ENCODE assay signal across 8 mouse cellular contexts in genomic region chr7:126861429-126862130, GRCm38 (mm10). TPM values are rescaled to one million over a fixed set of nuclear protein-coding genes. Genes with fewer than 3 reads are reported as not detected.
DNase-seq lines count a peak whose midpoint lies in the region; ATAC-seq and TF ChIP-seq lines count a peak whose summit lies in the region.

Gene Hirip3 (plus strand): TSS chr7:126861972.

- H3K27me3 ChIP-seq in G1E (ENCODE audit: insufficient read depth, low read length): no peaks in the 10 kb centered on the region
- H3K27me3 ChIP-seq in forebrain, postnatal 0 days (ENCODE audit: insufficient read depth, low read length): no peaks in the 10 kb centered on the region
- no peaks in the 10 kb centered on the region for H3K27me3 ChIP-seq in lung, embryonic 15.5 days

- peak within 1 kb of the TSS; percentile 56 for H3K9ac ChIP-seq in forebrain, postnatal 0 days
- peak within 1 kb of the TSS; percentile 61 for H3K9ac ChIP-seq in lung, embryonic 15.5 days

- peak within 1 kb of the TSS; percentile 75 for H3K4me3 ChIP-seq in G1E (ENCODE audit: low read depth, low read length)
- peak within 1 kb of the TSS; percentile 69 for H3K4me3 ChIP-seq in forebrain, postnatal 0 days (ENCODE audit: low read depth, low read length)
- H3K4me3 ChIP-seq in lung, embryonic 15.5 days: peak within 1 kb of the TSS; percentile 58

- peaks cover 84% of the 10 kb centered on the region for H3K36me3 ChIP-seq in G1E (replicated peaks)
- H3K36me3 ChIP-seq in forebrain, postnatal 0 days (ENCODE audit: insufficient read depth): peaks cover 56% of the 10 kb centered on the region
- peaks cover 39% of the 10 kb centered on the region for H3K36me3 ChIP-seq in lung, embryonic 15.5 days

- peaks cover 82% of the 10 kb centered on the region for H3K4me1 ChIP-seq in G1E (ENCODE audit: insufficient read depth, low read depth, low read length)
- peaks cover 15% of the 10 kb centered on the region; the same call in 1 of the 2 replicates for H3K4me1 ChIP-seq in forebrain, postnatal 0 days (ENCODE audit: insufficient read depth)
- H3K4me1 ChIP-seq in lung, embryonic 15.5 days: peaks cover 28% of the 10 kb centered on the region

- WGBS in forebrain, postnatal 0 days: 2% methylated on average over 42 of the region's 42 CpGs
- 2% methylated on average over 42 of the region's 42 CpGs for WGBS in lung, embryonic 15.5 days

- DNase-seq in G1E (ENCODE audit: low spot score): peak; percentile 93
- peak; percentile 97 to 98 for DNase-seq in cerebellum, adult 18-20 months
- DNase-seq in forebrain, postnatal 0 days: peak; percentile 94
- DNase-seq in heart, postnatal 4 days: peak; percentile 96
- DNase-seq in layer of hippocampus, adult 8-10 months (ENCODE audit: low spot score in 2 of 2): peak; percentile 91 to 92
- DNase-seq in ovary, adult 18-20 months (ENCODE audit: low spot score): peak; percentile 91
- peak; percentile 92 for DNase-seq in thymus, postnatal 0 days (ENCODE audit: low spot score)

- peak within 1 kb of the TSS; percentile 81 for H3K4me2 ChIP-seq in forebrain, postnatal 0 days (ENCODE audit: low read depth)
- H3K4me2 ChIP-seq in lung, embryonic 15.5 days: peak within 1 kb of the TSS; percentile 74

- 0 out of 2 replicates have a peak, but pooled peaks cover 3% of the 10 kb centered on the region for H3K9me3 ChIP-seq in G1E (replicated peaks)
- no peaks in the 10 kb centered on the region for H3K9me3 ChIP-seq in forebrain, postnatal 0 days (ENCODE audit: low read length)
- no peaks in the 10 kb centered on the region for H3K9me3 ChIP-seq in lung, embryonic 15.5 days

- peak; percentile 81 for ATAC-seq in G1E (ENCODE audit: extremely low read depth, insufficient number of reproducible peaks, low FRiP score, poor library complexity, severe bottlenecking)
- ATAC-seq in forebrain, postnatal 0 days: peak; percentile 94
- peak; percentile 93 for ATAC-seq in lung, embryonic 15.5 days (ENCODE audit: borderline replicate concordance, extremely low read depth, low FRiP score, low TSS enrichment)

- H3K27ac ChIP-seq in forebrain, postnatal 0 days (ENCODE audit: low read depth, low read length): peak within 1 kb of the TSS; percentile 86
- peak within 1 kb of the TSS; percentile 79 for H3K27ac ChIP-seq in lung, embryonic 15.5 days

- TF ChIP-seq CTCF in G1E (IDR thresholded peaks at IDR 0.05; ENCODE audit: low read depth, low read length): no peak
- TF ChIP-seq CTCF in forebrain, postnatal 0 days (IDR thresholded peaks at IDR 0.05; ENCODE audit: low read depth): no peak; the same call in 1 of the 2 replicates

RNA-seq across cellular contexts. Expression of gene Hirip3, which starts in this region (rescaled TPM):
- total RNA-seq in G1E (2014; fragmentation: Nextera tagmentation): 46.8 and 53.2 TPM in 2 replicates
- total RNA-seq in G1E (2017): 90.4 and 115 TPM in 2 replicates
- 158 and 159 TPM in 2 replicates for polyA plus RNA-seq in G1E (2012)
- 11.7 and 21.3 TPM in 2 replicates for total RNA-seq in forebrain, postnatal 0 days (2014; rRNA removed)
- 9.9 and 19.5 TPM in 2 replicates for polyA plus RNA-seq in forebrain, postnatal 0 days (2015; fragmentation: Nextera tagmentation; extraction: Ambion mirVana)
- 10 to 100 TPM; 22.8 to 26.1 TPM for total RNA-seq in heart, postnatal 4 days (2021)
- 10 to 100 TPM; 25.6 to 44.7 (median 36.2) TPM for total RNA-seq in layer of hippocampus, adult 8-10 months (2022)
- polyA plus RNA-seq in lung, embryonic 15.5 days (2015; fragmentation: Nextera tagmentation; extraction: Ambion mirVana): 31.6 and 34.4 TPM in 2 replicates
- polyA plus RNA-seq in thymus, postnatal 0 days (2015; fragmentation: Nextera tagmentation; extraction: Ambion mirVana): 16.9 and 22.6 TPM in 2 replicates

Comparison
In these comparisons a context has a peak if more than half of its experiments do, and no peak if none do; other contexts are left out.
1. Peak in every context shown above with its lines: DNase-seq, ATAC-seq, H3K4me3 ChIP-seq and H3K27ac ChIP-seq.